Mouse (Mus musculus) leukemia stem cell, adult 10-12 weeks (primary cell): Measurements from ENCODE around the gene Ier3. TPM values are rescaled to one million over a fixed set of nuclear protein-coding genes. Genes with fewer than 3 reads are reported as not detected.

Experiments used
- polyA plus RNA-seq: library from polyadenylated mRNA; stranded (reverse); fragments of >175 nt; gene quantifications from 2 replicates; pipeline ENCODE4 v1.2.3, GENCODE M21; 2012; ENCODE audit warnings: low replicate concordance

Ier3 gene
- polyA plus RNA-seq = 13.5 and 25.1 TPM in 2 replicates

DNA sequence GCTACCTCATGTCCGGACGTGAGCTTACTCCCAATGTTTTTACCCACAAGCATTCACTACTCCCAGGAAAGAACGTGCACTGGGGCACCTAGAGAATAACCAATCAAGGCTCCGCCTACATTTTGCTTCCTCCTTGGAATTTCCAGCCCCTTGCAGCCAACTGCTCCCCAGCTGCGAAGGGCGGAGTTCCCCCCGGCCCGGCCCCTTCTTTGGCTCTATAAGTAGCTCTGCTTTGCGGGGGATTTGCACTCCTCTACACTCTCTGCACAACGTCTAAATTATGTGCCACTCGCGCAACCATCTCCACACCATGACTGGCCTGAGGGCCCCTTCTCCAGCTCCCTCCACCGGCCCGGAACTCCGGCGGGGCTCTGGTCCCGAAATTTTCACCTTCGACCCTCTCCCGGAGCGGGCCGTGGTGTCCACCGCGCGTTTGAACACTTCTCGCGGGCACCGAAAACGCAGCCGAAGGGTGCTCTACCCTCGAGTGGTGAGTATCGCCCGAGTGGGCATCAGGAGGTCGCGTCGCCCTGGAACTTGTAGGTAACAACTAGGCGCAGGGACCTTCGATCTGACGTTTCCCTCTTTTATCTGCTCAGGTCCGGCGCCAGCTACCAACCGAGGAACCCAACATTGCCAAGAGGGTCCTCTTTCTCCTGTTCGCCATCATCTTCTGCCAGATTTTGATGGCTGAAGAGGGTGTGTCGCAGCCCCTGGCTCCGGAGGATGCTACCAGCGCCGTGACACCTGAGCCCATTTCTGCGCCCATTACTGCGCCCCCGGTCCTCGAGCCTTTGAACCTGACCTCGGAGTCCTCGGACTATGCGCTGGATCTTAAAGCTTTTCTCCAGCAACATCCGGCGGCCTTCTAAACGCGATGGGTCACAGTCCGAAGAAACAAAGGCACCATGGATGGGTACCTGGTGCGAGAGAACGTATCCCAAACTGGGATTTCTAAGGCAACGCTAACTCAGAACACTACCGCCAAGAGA is at the start of gene Ier3:
Gene Ier3, plus strand, starts transcription at position 246 of the 992 bp plus-strand sequence.

DNA sequence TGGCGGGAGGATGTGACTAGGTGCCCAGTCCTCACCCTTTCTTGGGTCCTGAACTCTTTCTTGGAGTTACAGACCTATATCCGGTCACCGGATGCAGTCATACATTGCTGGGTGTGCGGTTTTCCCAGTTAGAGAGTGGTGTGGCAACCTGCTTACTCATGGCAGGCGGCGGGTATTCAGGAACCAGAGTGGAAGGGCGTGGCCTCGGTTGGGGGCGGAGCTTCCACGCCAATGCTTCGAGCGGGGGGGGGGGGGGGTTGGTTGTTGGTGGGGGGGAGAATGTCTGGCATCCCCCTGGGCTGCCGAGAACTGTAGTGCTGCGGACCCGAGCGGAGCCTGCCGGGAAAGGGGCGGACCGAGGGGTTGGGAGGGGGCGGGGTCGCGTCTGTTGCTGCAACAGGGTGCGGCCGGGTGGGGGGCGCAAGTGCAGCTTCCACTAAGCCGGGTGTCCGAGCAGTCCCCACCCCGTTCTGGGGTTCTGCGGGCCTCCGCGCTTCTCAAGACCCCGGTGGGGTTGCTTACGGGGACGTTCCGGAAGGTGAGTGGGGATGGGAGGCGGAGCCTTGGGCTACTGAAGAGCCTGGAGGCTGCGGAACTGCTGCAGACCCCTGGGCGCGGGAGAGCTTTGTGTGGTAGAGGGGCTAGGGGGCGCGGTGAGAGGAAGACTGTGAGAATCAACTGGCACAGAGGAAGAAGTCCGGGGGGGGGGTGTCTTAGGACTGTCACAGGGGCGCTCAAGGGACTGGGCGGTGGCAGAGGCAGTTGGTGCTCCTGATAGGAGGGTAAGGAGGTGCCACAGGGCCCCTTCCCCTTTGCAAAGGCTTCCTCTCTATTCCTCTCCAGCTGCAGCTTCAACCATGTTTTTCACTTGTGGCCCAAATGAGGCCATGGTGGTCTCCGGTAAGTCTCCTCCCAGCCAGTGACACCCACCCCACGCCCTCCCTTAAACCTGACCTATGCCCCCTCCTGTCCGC is 1.8 kb downstream of the Ier3 start, which contains the start of gene Flot1:
Gene Flot1, plus strand, starts transcription at position 267 of the 974 bp plus-strand sequence.

DNA sequence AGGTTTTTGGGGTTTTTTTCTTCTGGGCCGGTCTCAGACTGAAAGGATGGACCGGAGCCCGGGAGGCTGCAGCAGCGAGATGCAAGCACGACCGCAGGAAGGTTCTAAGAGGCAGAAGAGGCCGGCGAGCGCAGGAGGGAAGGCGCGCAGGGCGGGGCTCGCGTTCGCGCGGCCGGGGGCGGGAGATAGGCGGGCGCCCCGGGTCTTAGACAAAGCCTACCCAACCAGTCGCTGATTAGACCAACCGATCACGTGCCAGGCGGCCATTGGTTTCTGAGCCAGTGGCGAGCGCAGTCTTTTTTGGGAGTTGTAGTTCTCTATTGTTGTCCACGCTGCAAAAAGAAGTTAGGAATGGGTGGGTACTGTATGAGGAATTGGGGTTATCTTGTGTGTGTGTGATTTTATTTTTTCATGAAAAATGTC is 16.6 kb downstream of the Ier3 start, which contains the start of gene Tubb5:
Gene Tubb5, minus strand, starts transcription at position 185 of the 423 bp plus-strand sequence.

DNA sequence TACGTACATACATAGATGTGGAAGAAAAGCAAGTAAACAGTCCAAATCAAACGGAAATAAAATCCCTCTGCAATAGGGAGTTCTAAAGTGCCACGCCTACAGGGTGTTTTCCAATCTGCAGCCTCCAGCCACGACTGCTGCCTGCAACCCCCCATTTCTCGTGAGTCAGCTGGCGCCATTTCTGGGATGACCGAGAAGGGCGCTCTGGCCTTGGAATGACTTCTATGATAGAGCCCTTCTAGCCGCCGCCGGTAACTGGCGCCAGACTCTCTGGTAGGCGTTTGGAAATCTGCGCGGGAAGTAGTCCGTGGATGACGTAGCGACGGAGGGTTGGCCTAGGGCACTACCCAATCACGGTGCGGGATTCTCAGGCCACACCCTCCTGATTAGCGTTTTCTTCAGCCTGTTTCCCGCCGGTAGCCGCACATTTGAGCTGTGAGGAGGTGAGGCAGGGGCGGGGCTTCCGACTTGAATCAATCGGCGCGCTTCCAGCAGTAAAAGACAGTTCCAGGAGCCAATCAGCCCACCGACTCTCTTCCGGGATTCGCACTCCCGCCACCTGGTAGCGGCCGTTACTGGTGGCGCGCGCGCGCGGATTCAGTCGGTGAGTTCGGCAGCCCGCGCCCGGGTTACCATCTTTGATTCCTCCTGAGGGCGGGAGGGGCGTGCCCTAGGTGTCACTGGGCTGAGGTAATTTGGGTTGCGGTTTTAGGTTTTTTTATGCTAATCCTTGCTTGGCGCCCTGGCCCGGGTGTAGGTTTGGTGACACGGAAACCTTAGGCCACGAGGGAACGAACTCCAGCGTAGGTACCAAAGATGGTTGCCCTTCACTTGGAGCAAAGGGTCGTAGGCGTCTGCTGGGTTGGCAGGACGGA is 19.8 kb downstream of the Ier3 start, which contains the start of gene Mdc1:
Gene Mdc1, plus strand, starts transcription at position 440 of the 875 bp plus-strand sequence.

DNA sequence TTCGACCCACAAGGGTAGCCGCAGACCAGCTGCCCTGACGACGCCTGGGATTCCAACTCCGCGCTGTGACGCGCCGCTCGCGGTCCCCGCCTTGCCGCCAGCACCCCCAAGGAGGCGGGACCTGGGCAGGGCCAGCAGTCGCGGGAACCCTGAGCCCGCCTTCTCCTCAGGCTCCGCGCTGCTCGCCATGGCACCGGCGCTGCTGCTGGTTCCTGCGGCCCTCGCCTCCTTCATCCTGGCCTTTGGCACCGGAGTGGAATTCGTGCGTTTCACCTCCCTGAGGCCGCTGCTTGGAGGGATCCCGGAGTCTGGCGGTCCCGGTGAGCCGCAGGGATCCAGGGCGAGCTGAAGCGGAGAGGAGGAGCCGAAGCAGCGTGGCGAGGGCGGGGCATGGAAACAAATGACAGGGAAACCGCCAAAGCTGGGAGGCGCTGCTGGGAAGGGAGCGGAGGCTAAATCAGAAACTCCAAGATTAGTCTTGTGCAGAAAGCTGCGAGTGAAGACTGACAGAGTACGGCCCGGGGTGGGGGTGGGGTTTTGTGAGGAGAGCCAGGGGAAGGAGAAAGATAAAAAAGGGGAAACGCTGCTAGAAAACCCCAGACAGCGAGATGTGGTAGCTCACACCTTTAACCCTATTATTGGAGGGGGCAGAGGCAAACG is 39.8 kb downstream of the Ier3 start, which contains the start of gene Nrm:
Gene Nrm, plus strand, starts transcription at position 121 of the 660 bp plus-strand sequence.

DNA sequence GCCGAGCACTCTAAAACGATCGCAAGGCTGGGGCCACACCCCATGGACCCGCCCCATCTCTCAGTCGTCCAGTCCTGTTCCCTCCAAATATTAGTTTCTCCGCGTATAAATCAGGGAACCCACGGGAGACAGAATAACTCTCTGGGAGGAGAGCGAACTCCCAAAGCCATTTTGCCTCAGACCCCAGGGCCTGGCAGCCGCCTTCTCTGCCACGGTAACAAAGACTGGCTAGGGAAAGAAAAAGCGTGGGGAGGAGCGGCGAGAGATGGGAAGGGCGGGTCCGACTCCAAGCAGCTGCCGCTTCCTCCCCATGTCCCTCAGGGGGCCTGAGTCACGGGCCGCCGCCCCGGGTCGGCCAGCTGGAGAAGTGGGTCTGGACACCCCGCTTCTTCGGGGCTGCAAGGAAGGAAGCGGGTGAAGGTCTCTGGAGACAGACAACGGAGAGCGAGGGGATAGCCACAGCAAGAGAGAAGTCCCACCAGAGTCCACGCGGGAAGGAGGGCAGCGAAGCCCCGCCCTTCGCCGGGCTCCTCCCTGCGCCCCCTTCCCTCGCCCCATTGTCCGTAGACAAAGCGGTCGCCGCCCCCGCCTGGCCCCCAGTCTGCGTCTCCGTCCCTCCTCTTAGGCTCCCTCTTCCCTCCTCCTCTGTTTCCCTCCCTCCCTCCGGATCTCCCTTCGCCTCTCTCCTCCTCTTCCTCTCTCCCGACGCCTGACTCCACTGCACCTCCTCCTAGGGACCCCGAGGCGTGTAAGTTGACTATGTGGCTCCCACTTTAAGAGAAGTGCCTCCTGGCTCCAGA is 44.2 kb downstream of the Ier3 start, which contains the start of gene Ppp1r18:
Gene Ppp1r18, plus strand, starts transcription at position 113 of the 800 bp plus-strand sequence.

Other genes with a start within 250 kb of the Ier3 start
- not detected in 2 replicates for gene Sfta2, start 220.1 kb upstream of the Ier3 start, polyA plus RNA-seq
- gene Gm9573, start 195.0 kb upstream of the Ier3 start, polyA plus RNA-seq = not detected in 2 replicates
- 0.07 TPM in 1 of 2 replicates, not detected in the other for gene Mucl3, start 178.0 kb upstream of the Ier3 start, polyA plus RNA-seq
- 130 and 160 TPM in 2 replicates for gene Vars2, start 154.1 kb upstream of the Ier3 start, polyA plus RNA-seq
- 13.7 and 44.1 TPM in 2 replicates for gene Gtf2h4, start 147.9 kb upstream of the Ier3 start, polyA plus RNA-seq
- 8.0 and 11.4 TPM in 2 replicates for gene Ddr1, start 117.1 kb upstream of the Ier3 start, polyA plus RNA-seq
- 15.9 and 21.2 TPM in 2 replicates for gene Flot1, start 1.5 kb downstream of the Ier3 start, polyA plus RNA-seq
- gene Tubb5, start 16.6 kb downstream of the Ier3 start, polyA plus RNA-seq = 56.2 and 381 TPM in 2 replicates
- gene Mdc1, start 19.8 kb downstream of the Ier3 start, polyA plus RNA-seq = 7.6 and 23.3 TPM in 2 replicates
- 6.1 and 21.0 TPM in 2 replicates for gene Nrm, start 39.6 kb downstream of the Ier3 start, polyA plus RNA-seq
- gene Ppp1r18, start 43.9 kb downstream of the Ier3 start, polyA plus RNA-seq = 60.9 and 104 TPM in 2 replicates
- 47.3 and 54.9 TPM in 2 replicates for gene Dhx16, start 58.1 kb downstream of the Ier3 start, polyA plus RNA-seq
- 442 and 598 TPM in 2 replicates for gene 2310061I04Rik, start 75.7 kb downstream of the Ier3 start, polyA plus RNA-seq
- gene Atat1, start 88.4 kb downstream of the Ier3 start, polyA plus RNA-seq = 27.0 and 29.6 TPM in 2 replicates
- gene Mrps18b, start 94.7 kb downstream of the Ier3 start, polyA plus RNA-seq = 6.0 and 7.8 TPM in 2 replicates
- 43.9 and 58.4 TPM in 2 replicates for gene Ppp1r10, start 94.8 kb downstream of the Ier3 start, polyA plus RNA-seq
- 59.2 and 180 TPM in 2 replicates for gene Abcf1, start 148.1 kb downstream of the Ier3 start, polyA plus RNA-seq
- gene Gnl1, start 158.2 kb downstream of the Ier3 start, polyA plus RNA-seq = 57.8 and 75.8 TPM in 2 replicates
- gene Prr3, start 158.6 kb downstream of the Ier3 start, polyA plus RNA-seq = 12.4 and 15.2 TPM in 2 replicates
- gene H2-T24, start 198.9 kb downstream of the Ier3 start, polyA plus RNA-seq = 13.9 and 21.8 TPM in 2 replicates
- gene H2-T23, start 211.2 kb downstream of the Ier3 start, polyA plus RNA-seq = 71.1 and 96.8 TPM in 2 replicates
- 8.8 and 13.7 TPM in 2 replicates for gene H2-T22, start 221.1 kb downstream of the Ier3 start, polyA plus RNA-seq
- not detected in 2 replicates for gene Gm6034, start 221.3 kb downstream of the Ier3 start, polyA plus RNA-seq
- gene Gm11127, start 236.7 kb downstream of the Ier3 start, polyA plus RNA-seq = 39.1 and 40.3 TPM in 2 replicates